Mouse (Mus musculus): ENCODE measurements around the gene Cd82.

- TF ChIP-seq CTCF (IDR thresholded peaks at IDR 0.05; ENCODE audit: borderline replicate concordance, extremely low read depth, insufficient read depth, insufficient read length): no peak
- no peak for TF ChIP-seq POLR2A (IDR thresholded peaks at IDR 0.05; ENCODE audit: borderline replicate concordance, extremely low read depth, insufficient read depth, insufficient read length, poor library complexity, severe bottlenecking)
These were observed 51.9 kb downstream of the Cd82 start for GRCm38 (mm10) chr2:93410899-93411570.

Data from brain, embryonic 14.5 days (tissue).